Mouse (Mus musculus) hindbrain, embryonic 15.5 days (tissue): ENCODE results near the gene Lamc1. TPM values are rescaled to one million over a fixed set of nuclear protein-coding genes. Genes with fewer than 3 reads are reported as not detected.

ENCODE experiments used
- ATAC-seq: fragments of 200-750 bp; cut with Nextera tagmentation; 2 replicates; pipeline ENCODE4 v1.8.0; 2017; ENCODE audit warnings: low read depth, moderate number of reproducible peaks, moderate TSS enrichment; ENCODE audit not compliant: low FRiP score
- H3K27ac ChIP-seq: fragments of 300-500 bp; sonication (generic); replicated peaks from 2 replicates; pipeline ENCODE4 v1.5.1; 2015; ENCODE audit warnings: mild to moderate bottlenecking, inconsistent platforms
- H3K27me3 ChIP-seq: fragments of 300-500 bp; sonication (generic); 2 replicates; pipeline ENCODE4 v1.6.1; 2015; ENCODE audit warnings: control low read depth, inconsistent platforms
- H3K36me3 ChIP-seq: fragments of 300-500 bp; sonication (generic); 2 replicates; pipeline ENCODE4 v1.6.1; 2015; ENCODE audit warnings: control low read depth, inconsistent platforms
- H3K4me1 ChIP-seq: fragments of 300-500 bp; sonication (generic); replicated peaks from 2 replicates; pipeline ENCODE4 v1.6.1; 2015; ENCODE audit warnings: control low read depth, inconsistent platforms
- H3K4me2 ChIP-seq: fragments of 300-500 bp; sonication (generic); 2 replicates; pipeline ENCODE4 v1.6.1; 2015; ENCODE audit warnings: moderate library complexity, mild to moderate bottlenecking, inconsistent platforms
- H3K4me3 ChIP-seq: fragments of 300-500 bp; sonication (generic); 2 replicates; pipeline ENCODE4 v1.5.1; 2015; ENCODE audit warnings: mild to moderate bottlenecking, inconsistent platforms
- H3K9ac ChIP-seq: fragments of 300-500 bp; sonication (generic); 2 replicates; pipeline ENCODE4 v1.6.1; 2015; ENCODE audit warnings: inconsistent platforms
- H3K9me3 ChIP-seq: fragments of 300-500 bp; sonication (generic); 2 replicates; pipeline ENCODE4 v1.6.1; 2016; ENCODE audit warnings: control low read depth, inconsistent platforms
- WGBS: fragments of 180-500 bp; shearing (Covaris S2); methylation state at CpG from one replicate; pipeline ENCODE4 v1.1.7; 2015; 5-methylcytosine and 5-hydroxymethylcytosine counted together
- polyA plus RNA-seq: library from polyadenylated mRNA; unstranded; fragments of >200 nt; fragmentation: Nextera tagmentation; extraction: Ambion mirVana; gene quantifications from 2 replicates; pipeline ENCODE4 v1.2.1, GENCODE M21; 2015

Gene Lamc1
- polyA plus RNA-seq, 1 experiment from 2014 or later = 19.2 TPM

DNA sequence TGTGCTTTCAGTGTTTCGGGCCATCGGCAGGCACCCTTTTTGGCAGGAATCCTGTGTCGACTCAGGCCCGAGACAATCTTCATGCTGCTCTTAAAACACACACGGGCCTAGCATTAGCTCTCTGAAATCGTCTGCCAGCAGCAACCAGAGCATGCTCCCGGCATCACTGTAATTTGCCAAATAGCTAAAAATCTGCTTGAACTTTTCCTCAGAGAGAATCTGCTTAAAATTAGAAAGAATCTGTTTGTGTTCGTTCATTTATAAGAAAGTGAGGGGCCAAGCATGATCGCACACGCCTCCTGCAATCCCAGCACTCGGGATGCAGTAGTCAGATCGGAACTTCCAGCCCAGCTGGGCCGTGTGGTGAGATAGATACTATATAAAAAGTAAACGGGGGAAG lies 131.1 kb downstream of the Lamc1 start:
- Histone ChIP-seq H3K4me3 (no peak overlapping the region), H3K4me1 (0 out of 2 replicates have a peak, but pooled peaks cover 6% of the 10 kb centered on the region), H3K36me3 (no peaks in the 10 kb centered on the region), H3K27me3 (no peaks in the 10 kb centered on the region), H3K9ac (no peak overlapping the region), H3K9me3 (no peaks in the 10 kb centered on the region), H3K27ac (no peak overlapping the region), H3K4me2 (no peak overlapping the region)
- WGBS = 38% methylated on average over 14 of the region's 14 CpGs
- no peak for ATAC-seq

DNA sequence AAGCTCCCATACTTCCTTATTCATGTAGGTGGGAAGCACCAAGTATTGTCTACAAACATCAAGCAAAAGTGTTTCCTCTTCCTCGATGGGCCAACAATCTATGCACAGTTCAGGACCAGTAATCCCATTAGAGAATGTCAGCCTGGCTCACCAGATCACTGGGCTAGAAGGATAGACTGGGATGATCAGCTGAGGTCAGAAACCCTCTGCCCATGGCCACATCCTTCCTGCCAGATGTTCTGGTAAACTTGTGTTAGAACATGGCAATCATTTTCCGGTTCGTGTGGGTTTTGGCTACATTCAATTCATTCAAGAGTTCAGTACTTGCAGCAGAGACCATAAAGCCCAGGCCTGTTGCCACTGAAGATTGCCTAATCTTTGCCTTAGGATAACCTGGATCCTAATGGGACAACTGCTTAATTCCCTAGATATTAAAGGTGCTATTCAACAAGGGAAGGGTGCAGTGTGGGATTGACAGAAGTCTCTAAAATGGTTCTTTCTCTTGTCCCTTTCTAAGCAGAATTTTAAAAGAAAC lies 135.2 kb downstream of the Lamc1 start:
- no peaks in the 10 kb centered on the region for H3K27me3 ChIP-seq
- no peaks in the 10 kb centered on the region for H3K9me3 ChIP-seq
- no peak overlapping the region for H3K27ac ChIP-seq
- no peaks in the 10 kb centered on the region for H3K36me3 ChIP-seq
- 0 out of 2 replicates have a peak, but pooled peaks cover 7% of the 10 kb centered on the region for H3K4me1 ChIP-seq
- ATAC-seq = no peak
- no peak overlapping the region for H3K9ac ChIP-seq
- 87% methylated on average over 3 of the region's 3 CpGs for WGBS
- no peak overlapping the region for H3K4me2 ChIP-seq
- no peak overlapping the region for H3K4me3 ChIP-seq

DNA sequence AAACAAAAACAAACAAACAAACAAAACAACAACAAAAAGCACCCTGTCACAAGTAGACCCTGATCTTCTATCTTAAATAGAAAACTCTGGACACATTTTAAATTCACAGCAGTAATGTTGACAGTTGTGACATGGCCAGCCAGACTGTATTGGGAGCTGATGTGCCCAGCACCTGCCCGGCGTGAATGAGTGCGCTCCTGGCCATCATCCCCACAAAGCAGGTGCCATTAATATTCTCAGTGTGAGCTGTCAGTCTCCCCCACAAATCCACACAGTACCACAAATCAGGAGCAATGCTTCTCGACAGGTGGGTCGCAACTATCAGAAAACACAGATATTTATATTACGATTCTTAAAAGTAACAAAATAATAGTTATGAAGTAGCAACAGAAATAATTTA lies 139.6 kb downstream of the Lamc1 start:
- ATAC-seq = no peak

DNA sequence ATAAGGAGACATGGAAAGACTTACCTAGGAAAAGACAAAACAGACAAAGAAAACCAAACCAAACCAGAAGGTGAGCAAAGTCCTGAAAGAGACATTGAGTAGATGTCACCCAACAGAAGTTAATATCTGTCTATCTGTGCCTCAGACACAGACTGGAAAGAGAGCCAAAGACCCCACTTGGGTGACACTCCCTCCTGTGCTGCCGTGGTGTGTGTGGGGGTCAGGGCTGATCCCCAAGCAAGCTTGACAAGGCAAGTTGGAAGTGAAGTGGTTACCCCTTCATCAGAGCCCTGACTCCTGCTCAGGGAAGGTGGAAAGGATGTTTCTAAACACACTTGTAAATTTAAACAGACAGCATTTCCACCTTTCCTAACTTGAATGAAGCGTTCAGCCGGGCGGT lies 140.2 kb downstream of the Lamc1 start:
- WGBS = 77% methylated on average over 4 of the region's 4 CpGs
- Histone ChIP-seq H3K4me2 (no peak overlapping the region), H3K9me3 (no peaks in the 10 kb centered on the region), H3K27me3 (0 out of 2 replicates have a peak, but pooled peaks cover 6% of the 10 kb centered on the region), H3K4me3 (no peak overlapping the region), H3K9ac (no peak overlapping the region), H3K27ac (peak overlapping the region; percentile 45; the same call in 1 of the 2 replicates), H3K36me3 (no peaks in the 10 kb centered on the region), H3K4me1 (peaks cover 15% of the 10 kb centered on the region; the same call in 1 of the 2 replicates)
- no peak for ATAC-seq

More for the DNA sequence above, 139.6 kb downstream of the Lamc1 start:
- Histone ChIP-seq H3K9ac (no peak overlapping the region), H3K9me3 (no peaks in the 10 kb centered on the region), H3K4me2 (no peak overlapping the region), H3K4me1 (peaks cover 15% of the 10 kb centered on the region; the same call in 1 of the 2 replicates), H3K27ac (no peak overlapping the region), H3K36me3 (no peaks in the 10 kb centered on the region), H3K27me3 (0 out of 2 replicates have a peak, but pooled peaks cover 3% of the 10 kb centered on the region), H3K4me3 (no peak overlapping the region)
- WGBS = 77% methylated on average over 6 of the region's 6 CpGs

DNA sequence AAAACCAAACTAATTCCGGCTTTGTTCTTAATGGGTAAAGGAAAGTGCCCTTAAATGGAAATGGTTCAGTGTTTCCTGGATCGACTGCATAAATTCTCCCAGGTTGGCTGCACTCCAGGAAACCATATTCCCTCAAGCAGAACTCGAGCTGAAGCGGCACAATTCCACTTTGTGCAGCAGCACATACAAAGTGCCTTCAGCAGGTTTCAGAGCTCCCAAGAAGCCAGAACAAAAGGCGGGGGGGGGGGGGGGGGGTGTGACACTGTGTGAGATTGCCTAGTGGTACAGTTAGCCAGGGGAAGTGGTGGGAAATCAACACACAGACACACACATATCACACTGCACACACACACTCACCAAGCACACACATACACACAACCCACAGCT lies 140.7 kb downstream of the Lamc1 start:
- H3K36me3 ChIP-seq = no peaks in the 10 kb centered on the region
- ATAC-seq = peak; percentile 74
- H3K27ac ChIP-seq = peak overlapping the region; percentile 45; the same call in 1 of the 2 replicates
- 4% methylated on average over 5 of the region's 5 CpGs for WGBS
- no peaks in the 10 kb centered on the region for H3K9me3 ChIP-seq
- H3K4me3 ChIP-seq = no peak overlapping the region
- H3K27me3 ChIP-seq = peaks cover 8% of the 10 kb centered on the region
- H3K9ac ChIP-seq = no peak overlapping the region
- H3K4me1 ChIP-seq = peaks cover 15% of the 10 kb centered on the region; the same call in 1 of the 2 replicates
- peak overlapping the region; percentile 14 for H3K4me2 ChIP-seq

DNA sequence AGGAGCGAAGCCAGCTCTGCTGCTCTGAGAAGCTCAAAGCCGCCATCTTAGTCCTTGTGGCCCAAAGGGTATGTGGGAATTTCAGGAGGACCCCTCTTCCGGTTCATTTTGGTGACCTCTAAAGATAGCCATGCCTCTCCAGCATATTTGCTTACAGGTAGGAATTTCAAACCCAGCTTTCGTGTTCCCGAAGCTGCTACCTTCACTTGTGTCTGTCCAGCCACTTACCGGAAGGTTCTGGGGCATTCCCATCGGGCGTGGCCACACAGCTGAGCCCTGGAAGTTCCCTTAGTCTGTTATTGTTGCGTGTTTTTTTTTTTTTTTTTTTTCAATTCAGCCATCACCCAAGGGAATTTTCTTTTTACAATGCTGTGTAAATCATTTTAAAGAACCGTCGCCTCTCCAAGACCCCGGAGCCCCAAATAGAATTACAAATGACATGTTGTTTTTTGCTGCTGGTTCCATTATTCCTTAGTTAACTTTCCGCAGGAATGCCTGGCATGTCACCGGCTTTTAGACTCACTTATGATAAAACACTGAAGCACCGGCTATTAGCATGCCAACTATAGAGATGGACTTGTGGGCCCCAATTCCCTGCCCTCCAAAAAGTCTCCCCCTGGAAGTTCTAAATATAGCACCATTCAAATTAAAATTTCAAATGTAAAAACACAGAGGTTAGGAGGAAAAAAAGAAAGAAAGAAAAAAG lies 141.2 kb downstream of the Lamc1 start:
- ATAC-seq = no peak
- H3K9me3 ChIP-seq = no peaks in the 10 kb centered on the region
- H3K4me1 ChIP-seq = peaks cover 15% of the 10 kb centered on the region; the same call in 1 of the 2 replicates
- 30% methylated on average over 15 of the region's 15 CpGs for WGBS
- H3K9ac ChIP-seq = no peak overlapping the region
- no peak overlapping the region for H3K4me3 ChIP-seq
- H3K27ac ChIP-seq = peak overlapping the region; percentile 45; the same call in 1 of the 2 replicates
- no peaks in the 10 kb centered on the region for H3K36me3 ChIP-seq
- H3K4me2 ChIP-seq = peak overlapping the region; percentile 14
- H3K27me3 ChIP-seq = peaks cover 13% of the 10 kb centered on the region

DNA sequence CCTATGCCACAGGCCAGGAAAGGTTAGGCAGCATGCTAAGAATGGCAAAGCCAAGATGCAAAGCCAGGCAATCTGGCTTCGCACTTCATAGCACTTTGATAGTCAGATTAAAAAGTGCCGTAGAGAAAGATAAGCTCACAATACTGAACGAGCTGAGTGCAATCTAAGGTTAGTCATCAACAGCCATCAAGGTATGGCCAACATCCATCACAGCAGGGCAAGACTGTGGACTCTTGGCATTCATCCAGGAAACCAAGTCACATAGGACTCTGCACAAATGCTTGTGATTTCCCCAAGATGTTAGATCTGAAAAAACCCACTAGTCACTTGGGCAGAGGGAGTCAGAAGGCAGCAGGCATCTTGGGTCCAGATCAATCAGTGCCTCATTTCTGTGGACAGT lies 144.5 kb downstream of the Lamc1 start:
- no peak overlapping the region for H3K27ac ChIP-seq
- H3K27me3 ChIP-seq = peaks cover 29% of the 10 kb centered on the region
- 83% methylated on average over 3 of the region's 3 CpGs for WGBS
- no peak for ATAC-seq
- H3K36me3 ChIP-seq = no peaks in the 10 kb centered on the region
- no peak overlapping the region for H3K4me2 ChIP-seq
- H3K4me3 ChIP-seq = no peak overlapping the region
- no peak overlapping the region for H3K9ac ChIP-seq
- no peaks in the 10 kb centered on the region for H3K9me3 ChIP-seq
- H3K4me1 ChIP-seq = peaks cover 26% of the 10 kb centered on the region

DNA sequence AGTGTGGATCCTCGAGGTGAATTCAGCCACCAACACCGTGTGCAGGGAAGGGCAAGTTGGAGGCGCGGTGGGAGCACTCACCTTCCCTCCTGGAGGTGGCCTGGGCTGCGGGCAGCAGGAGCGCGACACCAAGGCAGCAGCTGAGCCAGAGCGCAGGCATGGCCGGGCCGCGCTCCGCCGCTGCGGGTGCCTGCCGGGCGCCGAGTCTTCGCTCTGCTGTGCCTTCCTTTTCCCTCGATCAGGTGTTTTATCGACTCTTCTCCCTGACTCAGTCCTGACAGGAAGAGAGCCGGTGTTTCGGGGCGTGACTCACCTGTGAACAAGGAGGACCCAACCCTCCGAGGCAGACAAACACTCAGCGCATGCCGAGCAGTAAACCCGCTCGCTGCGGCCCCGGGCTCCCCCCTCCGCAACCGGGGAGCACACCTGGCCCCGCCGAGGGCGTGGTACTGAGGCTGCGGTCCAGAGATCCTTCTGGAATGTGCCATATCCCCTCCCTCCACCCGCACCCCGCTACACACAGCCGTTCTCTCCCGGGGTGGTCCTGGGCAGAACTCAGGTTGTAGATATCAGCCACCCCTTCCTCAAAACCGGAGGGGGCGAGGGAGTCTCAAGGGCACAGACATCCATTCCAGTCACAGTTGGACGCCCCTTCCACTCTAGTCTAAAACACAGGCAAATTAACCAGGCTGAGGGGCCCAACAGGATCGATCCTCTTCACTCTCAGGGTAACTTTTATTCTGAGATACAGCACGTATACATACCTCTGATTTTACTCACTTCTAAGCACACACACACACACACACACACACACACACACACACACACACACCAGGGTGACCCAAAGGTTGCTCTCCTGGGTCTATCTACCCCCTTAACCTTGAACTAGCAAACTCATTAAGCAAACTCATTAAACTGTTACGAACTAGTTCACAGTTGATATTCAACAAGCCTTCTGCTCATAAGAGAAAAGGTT lies 146.5 kb downstream of the Lamc1 start, which contains the start of gene Lamc2:
Lamc2 (minus strand) TSS at position 620 of the 976 bp plus-strand sequence.
- H3K9me3 ChIP-seq = no peaks in the 10 kb centered on the region
- WGBS = 4% methylated on average over 44 of the region's 46 CpGs
- peak; percentile 83 for ATAC-seq
- H3K27ac ChIP-seq = no peak within 1 kb of the TSS
- peaks cover 29% of the 10 kb centered on the region for H3K27me3 ChIP-seq
- peak within 1 kb of the TSS; percentile 86 for H3K4me2 ChIP-seq
- peak within 1 kb of the TSS; percentile 45 for H3K4me3 ChIP-seq
- H3K36me3 ChIP-seq = no peaks in the 10 kb centered on the region
- H3K9ac ChIP-seq = peak within 1 kb of the TSS; percentile 39
- H3K4me1 ChIP-seq = peaks cover 12% of the 10 kb centered on the region

DNA sequence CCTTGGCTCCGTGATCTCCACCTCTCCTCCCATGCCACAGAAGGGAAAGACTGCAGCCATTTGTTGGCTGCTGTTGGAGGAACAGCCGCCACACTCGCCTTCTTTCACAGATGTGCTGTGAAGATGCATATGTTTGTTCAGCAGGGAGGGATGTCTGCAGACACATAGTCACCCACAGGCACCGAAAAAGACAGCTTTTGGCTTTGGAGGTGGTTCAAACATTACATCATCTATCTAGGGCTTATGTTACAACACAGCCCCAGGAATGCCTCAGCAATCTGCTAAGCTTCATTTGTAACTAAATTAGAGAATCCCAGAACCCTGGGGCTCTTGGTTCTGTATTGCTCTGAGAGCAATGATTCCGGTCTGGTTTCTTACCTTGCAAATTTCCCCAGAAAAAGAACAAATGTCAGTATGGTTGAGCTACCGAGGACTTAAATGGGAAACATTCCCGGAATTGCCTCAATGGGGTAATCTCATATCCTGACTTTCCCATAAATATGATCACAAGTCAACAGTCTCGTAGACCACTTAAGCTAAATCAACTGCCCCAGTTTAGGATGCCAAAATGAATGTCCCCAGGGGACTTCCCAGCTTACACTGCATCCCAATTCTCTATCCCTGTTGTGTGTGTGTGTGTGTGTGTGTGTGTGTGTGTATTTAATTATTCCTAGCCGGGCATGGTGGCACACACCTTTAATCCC lies 151.8 kb downstream of the Lamc1 start:
- Histone ChIP-seq H3K4me2 (no peak overlapping the region), H3K27me3 (peaks cover 12% of the 10 kb centered on the region), H3K36me3 (no peaks in the 10 kb centered on the region), H3K9ac (no peak overlapping the region), H3K4me1 (peaks cover 5% of the 10 kb centered on the region), H3K4me3 (no peak overlapping the region), H3K27ac (no peak overlapping the region), H3K9me3 (no peaks in the 10 kb centered on the region)
- WGBS = 56% methylated on average over 9 of the region's 9 CpGs
- 0 out of 2 replicates have a peak, but pooled peaks have one; percentile 38 for ATAC-seq

DNA sequence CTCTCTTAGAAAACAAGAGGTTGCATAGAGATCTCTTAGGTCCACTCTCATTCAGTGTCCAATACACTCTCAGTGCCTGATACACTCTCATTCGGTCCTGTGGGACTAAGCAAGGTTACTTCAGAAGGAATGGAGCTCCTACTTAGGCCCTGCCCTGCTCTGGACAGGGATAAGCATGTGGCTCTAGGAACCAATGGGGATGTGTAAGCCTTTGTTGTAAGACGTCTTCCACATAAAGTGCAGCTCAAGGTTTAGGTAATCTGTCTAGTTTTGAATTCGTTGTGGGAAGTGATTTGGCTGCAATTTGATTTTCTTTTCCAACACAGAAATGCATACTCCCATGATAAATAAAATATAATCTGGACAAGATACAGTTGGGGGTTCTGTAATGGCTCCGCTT lies 152.4 kb downstream of the Lamc1 start:
- Histone ChIP-seq H3K4me2 (no peak overlapping the region), H3K27ac (no peak overlapping the region), H3K4me1 (no peaks in the 10 kb centered on the region), H3K9me3 (no peaks in the 10 kb centered on the region), H3K9ac (no peak overlapping the region), H3K4me3 (no peak overlapping the region), H3K27me3 (peaks cover 10% of the 10 kb centered on the region), H3K36me3 (no peaks in the 10 kb centered on the region)
- 75% methylated on average over 4 of the region's 4 CpGs for WGBS
- ATAC-seq = no peak

DNA sequence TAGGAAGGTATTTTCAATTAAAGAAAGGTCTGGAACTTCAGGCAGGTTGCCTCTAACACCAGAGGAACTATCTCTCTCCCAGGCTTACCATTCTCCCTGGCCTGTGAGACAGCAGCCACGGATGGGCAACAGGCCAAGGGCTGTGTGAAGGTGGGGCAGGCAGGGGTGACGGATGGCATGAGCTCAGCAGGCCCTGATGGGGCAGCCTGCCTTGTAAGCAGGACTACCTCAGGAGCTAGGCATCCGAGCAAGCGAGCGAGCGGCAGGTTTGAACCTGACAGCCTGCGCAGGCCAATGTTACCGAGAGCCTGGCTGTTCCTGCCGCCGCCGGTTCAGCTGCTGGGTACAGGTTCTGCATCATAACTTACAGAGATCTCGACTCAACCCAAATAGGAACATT lies 157.8 kb downstream of the Lamc1 start:
- WGBS = 64% methylated on average over 12 of the region's 12 CpGs
- H3K9me3 ChIP-seq = no peaks in the 10 kb centered on the region
- H3K27me3 ChIP-seq = no peaks in the 10 kb centered on the region
- no peaks in the 10 kb centered on the region for H3K36me3 ChIP-seq
- H3K4me2 ChIP-seq = no peak overlapping the region
- no peaks in the 10 kb centered on the region for H3K4me1 ChIP-seq
- H3K27ac ChIP-seq = no peak overlapping the region
- ATAC-seq = 0 out of 2 replicates have a peak, but pooled peaks have one; percentile 30
- H3K9ac ChIP-seq = no peak overlapping the region
- no peak overlapping the region for H3K4me3 ChIP-seq
